Mouse (Mus musculus) Patski (cell line): ENCODE measurements around the gene Entpd4b. TPM values are rescaled to one million over a fixed set of nuclear protein-coding genes. Genes with fewer than 3 reads are reported as not detected.
"Not testable (repeated sequence)": the region's sequence is repeated elsewhere in the genome, so short reads cannot be mapped to it uniquely, and the experiment has no call there.

ENCODE experiments used
- ATAC-seq: fragments of 100-300 bp; one replicate; pipeline ENCODE4 v1.8.0; 2021
- CTCF ChIA-PET: fragments of 350-600 bp; sonication (Branson Sonifier 250); formaldehyde crosslinking; loops from one replicate; lab custom pipeline; 2022; ENCODE audit warnings: inconsistent platforms; lab: Charles Lee
- POLR2A ChIA-PET: fragments of 350-600 bp; sonication (Branson Sonifier 250); formaldehyde crosslinking; loops from one replicate; lab custom pipeline; 2022; ENCODE audit warnings: antibody characterized with exemption, inconsistent platforms; lab: Charles Lee
- DNase-seq: peaks from one replicate; pipeline ENCODE4 v3.0.0-alpha.2; 2011; ENCODE audit warnings: low read depth, low spot score
- H3K27me3 ChIP-seq: fragments of 371-371 bp; one replicate; pipeline ENCODE4 v1.5.1; 2021
- in situ Hi-C: fragments of 300-500 bp; cut with MboI; formaldehyde crosslinking; loops from 3 replicates; pipeline ENCODE4 v1.11.1; 2018; ENCODE audit warnings: low pct_unique_long_range_greater_than_20kb, mixed read lengths
- polyA plus RNA-seq: library from polyadenylated mRNA; unstranded; gene quantifications from one replicate; pipeline ENCODE4 v1.2.3, GENCODE M21; 2021

Entpd4b gene
- polyA plus RNA-seq, result 25.8 TPM

- DNase-seq, CTCF ChIA-PET, H3K27me3 ChIP-seq, in situ Hi-C loops, POLR2A ChIA-PET: not testable (repeated sequence)
- ATAC-seq, result peak; percentile 62
Observed at GRCm38 (mm10) chr14:69555110-69555831, at the start of gene Entpd4b. Gene Entpd4b (plus strand): TSS chr14:69555424.

- POLR2A ChIA-PET, DNase-seq, ATAC-seq, CTCF ChIA-PET, in situ Hi-C loops, H3K27me3 ChIP-seq: not testable (repeated sequence)
Observed at GRCm38 (mm10) chr14:69507000-69507399, 48.2 kb upstream of the Entpd4b start.

DNA sequence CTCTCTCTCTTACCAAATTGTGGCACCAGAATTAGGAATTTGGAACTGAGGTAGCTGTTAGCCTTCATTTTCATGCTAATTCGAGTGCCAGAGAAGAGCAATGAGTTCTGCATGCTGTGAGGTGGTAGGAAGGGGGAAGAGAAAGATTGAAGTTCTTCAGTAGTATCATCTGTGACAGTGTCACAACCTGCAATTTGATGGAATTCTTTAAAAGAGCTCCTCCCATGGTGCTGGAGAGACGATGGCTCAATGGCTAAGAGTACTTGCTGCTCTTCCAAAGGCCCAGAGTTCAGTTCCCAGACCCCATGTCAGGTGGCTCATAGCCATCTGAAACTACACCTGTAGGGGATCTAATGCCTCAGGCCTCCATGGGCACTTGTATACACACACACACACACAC lies 42.8 kb upstream of the Entpd4b start, which contains the start of gene Gm27179:
Gene Gm27179 (minus strand): TSS at position 101 of the 400 bp plus-strand sequence.
- ATAC-seq, POLR2A ChIA-PET, H3K27me3 ChIP-seq, CTCF ChIA-PET, DNase-seq, in situ Hi-C loops: not testable (repeated sequence)

DNA sequence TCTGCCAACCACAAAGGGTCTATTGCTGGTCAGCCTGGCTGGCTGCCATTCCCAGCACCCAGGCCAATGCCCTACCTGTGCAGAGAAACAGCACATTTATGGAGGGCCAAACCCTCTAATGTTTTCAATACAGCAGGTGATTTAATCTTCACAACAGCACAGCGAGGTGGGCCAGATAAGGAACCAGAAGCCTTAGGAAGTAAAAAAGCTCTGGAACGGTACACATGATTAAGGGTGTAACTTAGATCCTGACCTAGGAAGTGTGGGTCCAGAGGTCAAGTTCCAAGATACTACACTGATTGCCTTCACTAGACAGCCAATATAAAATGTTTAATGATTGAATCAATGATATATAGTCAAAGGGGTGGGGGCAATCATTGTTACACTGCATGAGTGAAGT lies 34.4 kb upstream of the Entpd4b start:
- DNase-seq, POLR2A ChIA-PET, CTCF ChIA-PET, in situ Hi-C loops, H3K27me3 ChIP-seq, ATAC-seq: not testable (repeated sequence)

- CTCF ChIA-PET, ATAC-seq, POLR2A ChIA-PET, DNase-seq, in situ Hi-C loops, H3K27me3 ChIP-seq: not testable (repeated sequence)
Observed at GRCm38 (mm10) chr14:69523001-69523400, 32.2 kb upstream of the Entpd4b start.

DNA sequence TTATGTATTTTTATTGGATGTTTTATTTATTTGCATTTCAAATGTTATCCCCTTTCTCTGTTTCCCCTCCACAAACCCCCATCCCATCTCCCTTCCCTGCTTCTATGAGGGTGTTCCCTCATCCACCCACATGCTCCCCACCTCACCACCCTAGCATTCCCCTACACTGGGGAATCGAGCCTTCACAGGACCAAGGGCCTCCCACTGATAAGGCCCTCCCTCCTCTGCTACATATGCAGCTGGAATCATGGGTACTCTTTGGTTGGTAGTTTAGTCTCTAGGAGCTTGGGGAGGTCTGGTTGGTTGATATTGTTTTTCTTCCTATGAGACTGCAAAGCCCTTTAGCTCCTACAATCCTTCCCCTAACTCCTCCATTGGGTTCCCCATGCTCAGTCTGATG lies 29.0 kb upstream of the Entpd4b start:
- in situ Hi-C loops, CTCF ChIA-PET, H3K27me3 ChIP-seq, ATAC-seq, DNase-seq, POLR2A ChIA-PET: not testable (repeated sequence)

DNA sequence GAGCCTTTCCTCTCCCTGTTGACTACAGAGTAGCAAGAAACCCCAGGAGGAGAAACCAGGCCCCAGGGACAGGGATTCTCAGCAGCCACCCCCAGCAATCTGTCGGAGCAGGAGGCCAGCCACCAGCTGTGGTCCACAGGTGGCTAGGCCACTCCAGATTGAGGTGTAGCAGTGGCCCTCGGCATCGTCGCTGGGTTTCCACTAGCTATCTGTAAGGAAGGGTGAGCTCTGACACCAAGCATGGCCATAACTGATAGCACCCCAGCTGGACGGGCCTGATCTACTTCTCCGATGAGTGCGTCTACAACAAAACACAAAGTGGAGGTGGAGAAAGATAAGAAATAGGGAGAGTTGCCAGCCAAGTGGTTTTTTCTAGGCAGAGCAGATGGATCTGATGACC lies 18.7 kb upstream of the Entpd4b start:
- in situ Hi-C loops, POLR2A ChIA-PET, CTCF ChIA-PET, DNase-seq, H3K27me3 ChIP-seq, ATAC-seq: not testable (repeated sequence)

- in situ Hi-C loops, ATAC-seq, CTCF ChIA-PET, DNase-seq, H3K27me3 ChIP-seq, POLR2A ChIA-PET: not testable (repeated sequence)
Observed at GRCm38 (mm10) chr14:69540113-69540512, 15.1 kb upstream of the Entpd4b start.

DNA sequence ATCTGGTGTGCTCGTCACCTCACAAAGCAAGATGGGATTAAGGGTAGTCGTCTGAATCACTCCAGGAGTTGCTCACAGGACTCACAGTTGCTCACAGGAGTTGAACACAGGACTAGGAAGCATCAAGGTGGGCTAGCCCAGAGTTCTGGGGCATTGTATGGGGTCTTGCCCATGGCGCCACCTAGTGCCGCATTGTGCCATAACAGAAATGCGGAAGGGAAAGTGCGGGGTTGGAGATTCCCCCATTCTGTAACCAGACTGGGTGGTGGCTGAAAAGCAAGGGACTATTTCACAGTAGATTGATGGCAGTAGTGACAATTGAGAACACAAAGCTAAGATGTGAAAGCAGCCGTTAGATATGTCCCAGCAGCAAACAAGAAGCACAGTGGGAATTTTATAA lies 12.5 kb upstream of the Entpd4b start:
- ATAC-seq, DNase-seq, CTCF ChIA-PET, POLR2A ChIA-PET, in situ Hi-C loops, H3K27me3 ChIP-seq: not testable (repeated sequence)

DNA sequence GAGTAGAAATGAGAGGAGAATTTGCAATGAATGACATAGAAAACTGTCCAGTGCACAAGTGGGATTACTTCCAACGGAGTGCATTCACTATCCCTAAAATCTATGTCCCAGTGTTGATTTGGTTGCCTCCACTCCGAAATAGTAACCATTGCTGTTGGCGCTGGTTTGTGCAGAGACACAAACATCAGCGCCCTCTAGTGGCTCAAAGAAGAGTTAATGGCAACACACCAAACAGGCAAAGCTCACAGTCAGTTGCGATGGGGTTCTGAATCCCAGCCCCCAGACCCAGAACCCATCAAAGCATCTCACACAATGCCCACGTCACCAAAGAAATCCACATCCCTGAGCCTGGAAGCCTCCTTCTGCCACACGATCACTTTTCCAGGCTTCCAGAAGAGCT lies 11.2 kb upstream of the Entpd4b start:
- DNase-seq, POLR2A ChIA-PET, in situ Hi-C loops, ATAC-seq, CTCF ChIA-PET, H3K27me3 ChIP-seq: not testable (repeated sequence)

DNA sequence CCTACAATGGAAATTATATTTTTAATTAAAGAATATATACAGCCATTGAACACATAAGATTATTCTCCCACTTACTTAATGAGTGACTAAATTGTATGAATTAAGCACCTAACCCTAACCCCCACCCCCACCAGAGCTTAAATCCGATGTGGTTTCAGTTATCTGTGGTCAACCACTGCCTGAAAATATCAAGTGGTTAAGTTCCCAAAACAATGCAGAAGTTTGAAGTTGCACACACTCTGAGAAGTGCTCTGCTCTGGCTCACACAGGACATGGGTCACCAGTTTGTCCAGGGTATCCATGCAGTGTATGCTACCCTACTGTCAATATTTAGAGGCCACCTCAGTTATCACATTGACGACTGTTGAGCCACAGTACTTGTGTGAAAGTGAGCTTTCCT lies 10.2 kb upstream of the Entpd4b start:
- in situ Hi-C loops, CTCF ChIA-PET, DNase-seq, POLR2A ChIA-PET, ATAC-seq, H3K27me3 ChIP-seq: not testable (repeated sequence)

- in situ Hi-C loops, DNase-seq, H3K27me3 ChIP-seq, CTCF ChIA-PET, POLR2A ChIA-PET, ATAC-seq: not testable (repeated sequence)
Observed at GRCm38 (mm10) chr14:69547310-69547709, 7.9 kb upstream of the Entpd4b start.

DNA sequence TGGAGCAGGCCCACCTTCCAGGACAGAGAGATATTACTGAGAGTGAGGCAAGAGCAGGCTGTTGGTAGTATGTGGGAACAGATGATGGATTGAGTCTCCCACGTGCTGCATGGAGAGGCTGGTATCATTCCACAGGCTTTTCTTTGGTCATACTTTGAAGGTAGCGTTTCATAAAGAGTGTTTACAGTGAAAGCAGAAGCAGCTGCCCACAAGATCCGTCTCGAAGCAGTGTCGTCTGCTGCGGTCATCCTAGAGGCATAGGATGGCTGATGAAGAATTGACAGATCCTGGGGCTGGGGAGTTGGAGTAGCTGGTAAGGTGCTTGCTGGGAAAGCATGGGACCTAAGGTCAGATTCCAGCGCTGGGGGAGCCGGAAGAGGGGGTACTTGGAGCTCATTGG lies 1.6 kb downstream of the Entpd4b start:
- CTCF ChIA-PET, DNase-seq, POLR2A ChIA-PET, ATAC-seq, H3K27me3 ChIP-seq, in situ Hi-C loops: not testable (repeated sequence)

- ATAC-seq, POLR2A ChIA-PET, in situ Hi-C loops, DNase-seq, H3K27me3 ChIP-seq, CTCF ChIA-PET: not testable (repeated sequence)
Observed at GRCm38 (mm10) chr14:69557550-69557949, 2.3 kb downstream of the Entpd4b start.
